Mouse (Mus musculus): Measurements from ENCODE around the gene Ocrl. TPM values are rescaled to one million over a fixed set of nuclear protein-coding genes. Genes with fewer than 3 reads are reported as not detected.
A peak's percentile ranks its signal among the peaks of the same experiment; 100 is the strongest.

Gene Ocrl
- 16.4 and 20.0 TPM in 2 replicates for polyA plus RNA-seq (2016; fragmentation: Nextera tagmentation; extraction: Ambion mirVana)

DNA sequence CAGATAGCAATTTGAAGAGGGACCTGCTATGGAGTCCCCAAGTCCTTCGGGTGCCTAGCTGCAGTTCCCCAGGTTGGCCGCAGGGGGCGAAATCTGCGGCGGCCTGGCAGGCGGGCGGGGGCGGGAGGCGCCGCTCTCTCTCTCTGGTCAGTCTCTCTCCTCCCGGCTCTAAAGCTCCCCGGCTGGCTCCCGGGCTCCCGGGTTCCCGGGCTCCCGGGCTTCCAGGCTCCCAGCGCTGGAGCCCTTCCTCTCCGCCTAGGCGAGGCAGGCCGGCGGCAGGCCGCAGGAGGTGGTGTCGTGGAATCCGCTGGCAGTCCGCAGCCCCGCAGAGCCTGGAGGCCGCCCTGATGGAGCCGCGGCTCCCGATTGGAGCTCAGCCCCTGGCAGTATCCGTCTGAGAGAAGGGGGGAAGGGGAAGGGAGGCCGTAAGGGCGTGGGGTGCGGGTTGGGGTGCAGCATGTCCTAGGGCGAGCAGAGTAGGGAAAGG is at the start of gene Ocrl:
Ocrl (plus strand) TSS at position 82 of the 487 bp plus-strand sequence.
- Histone ChIP-seq H3K9me3 (replicated peaks) (no peaks in the 10 kb centered on the region), H3K27me3 (ENCODE audit: low read depth, poor library complexity, severe bottlenecking) (no peaks in the 10 kb centered on the region), H3K27ac (replicated peaks) (peak within 1 kb of the TSS; percentile 95), H3K36me3 (no peaks in the 10 kb centered on the region), H3K4me3 (peak within 1 kb of the TSS; percentile 71), H3K4me1 (peaks cover 7% of the 10 kb centered on the region; the same call in 1 of the 2 replicates)
- DNase-seq (ENCODE audit: low spot score), result peak; percentile 77
- WGBS, result 16% methylated on average over 32 of the region's 35 CpGs

DNA sequence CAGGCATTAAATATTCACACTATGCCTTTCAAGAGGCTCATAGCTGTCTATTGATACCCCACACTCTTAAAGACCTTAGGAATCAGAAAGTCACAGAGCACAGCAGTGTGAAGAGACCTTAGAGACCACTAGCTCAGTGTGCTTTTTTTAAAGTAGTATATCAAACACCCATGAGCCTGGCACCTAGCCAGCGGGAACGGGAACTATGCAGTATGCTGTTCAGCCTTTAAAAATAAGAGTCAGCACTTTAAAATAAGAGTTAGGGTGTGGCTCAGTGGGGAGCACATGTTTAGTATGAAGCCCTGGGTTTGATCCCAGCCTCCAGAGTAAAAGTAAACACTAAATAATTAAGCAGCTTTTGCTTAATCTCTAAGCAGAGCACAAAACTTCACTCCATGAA is 32.1 kb upstream of the Ocrl start:
- Histone ChIP-seq H3K36me3 (no peaks in the 10 kb centered on the region), H3K4me3 (no peak overlapping the region), H3K27ac (replicated peaks) (no peak overlapping the region), H3K27me3 (ENCODE audit: low read depth, poor library complexity, severe bottlenecking) (no peaks in the 10 kb centered on the region), H3K4me1 (no peaks in the 10 kb centered on the region), H3K9me3 (replicated peaks) (no peaks in the 10 kb centered on the region)
- no peak for DNase-seq (ENCODE audit: low spot score)
- 79% methylated on average over 2 of the region's 2 CpGs for WGBS

GRCm38 (mm10) chrX:47882813-47883212 is 29.4 kb upstream of the Ocrl start:
- Histone ChIP-seq H3K9me3 (replicated peaks) (no peaks in the 10 kb centered on the region), H3K36me3 (no peaks in the 10 kb centered on the region), H3K4me3 (no peak overlapping the region), H3K27me3 (ENCODE audit: low read depth, poor library complexity, severe bottlenecking) (no peaks in the 10 kb centered on the region), H3K27ac (replicated peaks) (no peak overlapping the region), H3K4me1 (no peaks in the 10 kb centered on the region)
- DNase-seq (ENCODE audit: low spot score), result no peak
- WGBS, result 75% methylated on average over 6 of the region's 6 CpGs

DNA sequence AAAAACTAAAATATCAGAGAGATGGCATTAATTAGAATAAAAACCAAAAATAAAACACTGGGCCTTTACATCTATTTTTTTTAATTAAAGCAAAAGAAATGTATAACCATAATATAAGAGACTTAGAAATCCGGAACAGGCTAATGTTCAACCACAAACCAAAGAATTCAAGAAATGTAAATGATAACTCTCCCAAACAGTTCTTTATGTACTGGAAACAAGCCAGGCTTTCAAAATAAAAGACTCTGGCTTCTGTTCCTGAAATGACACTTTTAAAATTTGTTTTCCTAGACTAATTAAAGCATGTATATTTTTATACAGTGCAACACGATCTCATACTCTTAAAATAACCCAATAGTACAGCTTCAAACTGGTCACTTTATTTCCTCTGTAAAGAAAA is 24.8 kb upstream of the Ocrl start:
- DNase-seq (ENCODE audit: low spot score), result no peak
- Histone ChIP-seq H3K36me3 (no peaks in the 10 kb centered on the region), H3K4me1 (no peaks in the 10 kb centered on the region), H3K27ac (replicated peaks) (no peak overlapping the region), H3K9me3 (replicated peaks) (no peaks in the 10 kb centered on the region), H3K27me3 (ENCODE audit: low read depth, poor library complexity, severe bottlenecking) (0 out of 2 replicates have a peak, but pooled peaks cover under 1% of the 10 kb centered on the region), H3K4me3 (no peak overlapping the region)
- WGBS, result 81% methylated on average over 2 of the region's 2 CpGs

DNA sequence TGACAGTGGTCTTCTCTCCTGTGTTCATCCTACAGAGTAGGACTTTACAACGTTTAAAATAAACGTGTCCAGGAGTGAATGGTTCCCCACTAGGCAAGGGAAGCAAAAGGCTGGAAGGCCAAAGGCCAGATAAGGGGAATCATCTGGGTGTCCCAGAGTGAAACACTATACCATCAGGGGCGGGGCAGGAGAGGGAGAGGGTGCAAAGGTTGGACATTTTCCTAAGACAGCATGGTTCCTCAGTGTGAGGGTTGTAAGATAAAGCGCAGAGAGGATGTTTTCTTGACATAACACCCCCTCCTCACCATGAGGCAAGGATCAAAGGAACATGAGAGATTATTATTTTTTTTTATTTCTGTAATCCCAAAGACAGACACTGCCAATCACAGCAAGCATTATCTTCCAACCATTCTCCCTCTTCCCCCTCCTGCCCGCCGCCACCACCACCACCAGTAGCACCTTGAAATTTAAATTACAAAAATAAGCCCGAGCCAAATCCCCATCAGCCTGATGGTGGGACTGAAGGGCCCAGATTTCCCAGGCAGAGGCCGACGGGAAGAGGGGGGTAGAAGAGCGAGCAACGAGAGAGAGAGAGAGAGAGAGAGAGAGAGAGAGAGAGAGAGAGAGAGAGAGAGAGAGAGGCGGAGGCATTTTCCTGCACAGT is 20.8 kb upstream of the Ocrl start:
- Histone ChIP-seq H3K27me3 (ENCODE audit: low read depth, poor library complexity, severe bottlenecking) (0 out of 2 replicates have a peak, but pooled peaks cover 9% of the 10 kb centered on the region), H3K9me3 (replicated peaks) (no peaks in the 10 kb centered on the region), H3K4me1 (no peaks in the 10 kb centered on the region), H3K4me3 (peak overlapping the region; percentile 68), H3K27ac (replicated peaks) (peak overlapping the region; percentile 84), H3K36me3 (no peaks in the 10 kb centered on the region)
- peak; percentile 14 for DNase-seq (ENCODE audit: low spot score)
- WGBS, result 16% methylated on average over 12 of the region's 12 CpGs

DNA sequence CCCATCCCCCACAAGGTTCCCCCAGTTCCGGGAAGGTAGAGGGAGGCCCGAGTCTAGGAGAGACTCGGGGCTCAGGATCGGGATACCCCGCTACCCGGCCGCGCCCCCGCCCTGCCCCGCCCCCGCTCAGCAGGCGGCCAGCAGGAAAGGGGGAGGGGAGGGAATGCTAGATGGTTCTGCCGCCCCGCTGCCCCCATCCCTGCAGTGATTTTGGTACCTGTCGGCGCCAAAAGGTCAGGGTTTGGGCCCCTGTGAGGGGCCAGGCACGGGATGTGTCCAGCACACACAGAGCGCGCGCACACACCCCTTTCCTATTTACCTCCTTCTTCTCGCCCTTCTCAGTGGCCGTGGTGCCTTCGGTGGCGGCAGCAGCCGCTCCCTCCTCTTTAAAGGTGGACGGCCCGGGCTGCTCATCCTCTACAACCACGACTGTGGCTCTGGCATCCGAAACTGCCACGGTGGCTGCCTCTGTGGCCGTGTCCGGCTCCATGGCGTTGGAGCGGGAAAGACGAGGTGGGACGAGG is 20.2 kb upstream of the Ocrl start:
- DNase-seq (ENCODE audit: low spot score), result peak; percentile 34
- Histone ChIP-seq H3K27me3 (ENCODE audit: low read depth, poor library complexity, severe bottlenecking) (0 out of 2 replicates have a peak, but pooled peaks cover 9% of the 10 kb centered on the region), H3K27ac (replicated peaks) (peak overlapping the region; percentile 84), H3K36me3 (no peaks in the 10 kb centered on the region), H3K4me1 (no peaks in the 10 kb centered on the region), H3K4me3 (peak overlapping the region; percentile 68), H3K9me3 (replicated peaks) (no peaks in the 10 kb centered on the region)
- WGBS, result 20% methylated on average over 25 of the region's 36 CpGs

- no peak for DNase-seq (ENCODE audit: low spot score)
- Histone ChIP-seq H3K4me1 (no peaks in the 10 kb centered on the region), H3K36me3 (no peaks in the 10 kb centered on the region), H3K27me3 (ENCODE audit: low read depth, poor library complexity, severe bottlenecking) (0 out of 2 replicates have a peak, but pooled peaks cover 9% of the 10 kb centered on the region), H3K27ac (replicated peaks) (peak within 1 kb of the TSS; percentile 84), H3K4me3 (peak within 1 kb of the TSS; percentile 68), H3K9me3 (replicated peaks) (no peaks in the 10 kb centered on the region)
- WGBS, result 22% methylated on average over 15 of the region's 17 CpGs
Measured at GRCm38 (mm10) chrX:47892431-47893024, 19.7 kb upstream of the Ocrl start, which contains the start of gene Smarca1. TSS of gene Smarca1 (minus strand) at chrX:47892974.

DNA sequence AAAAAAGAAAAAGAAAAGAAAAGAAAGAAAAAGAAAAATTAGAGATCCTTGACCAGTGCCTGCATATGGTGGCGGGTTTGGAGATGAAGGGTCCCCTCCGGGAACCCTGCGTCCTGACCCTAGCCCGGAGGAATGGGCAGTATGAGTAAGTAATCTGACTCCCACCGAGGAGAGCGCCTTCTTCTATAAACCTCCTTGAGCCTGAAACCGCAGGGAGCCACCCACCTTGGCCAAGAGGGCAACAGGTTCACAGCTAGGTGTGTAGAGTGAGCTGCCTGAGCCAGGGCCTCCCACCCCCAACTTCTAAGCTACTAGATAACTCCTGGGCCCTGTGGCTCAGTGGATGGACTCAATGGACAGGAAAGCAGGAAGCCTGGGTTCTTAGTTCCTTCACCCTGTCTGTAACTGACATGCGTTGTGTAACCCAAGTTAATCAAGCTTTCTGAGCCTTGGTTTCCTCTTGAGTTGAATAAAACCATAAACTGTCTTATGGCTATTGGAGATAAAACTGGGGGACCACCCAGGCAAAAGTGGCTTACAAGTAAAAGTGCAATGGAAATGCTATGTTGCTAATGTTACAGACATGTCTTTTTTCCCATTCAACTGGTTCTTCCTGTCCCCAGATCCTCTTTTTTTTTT is 836 bp downstream of the Ocrl start:
- Histone ChIP-seq H3K4me1 (peaks cover 7% of the 10 kb centered on the region; the same call in 1 of the 2 replicates), H3K27me3 (ENCODE audit: low read depth, poor library complexity, severe bottlenecking) (no peaks in the 10 kb centered on the region), H3K36me3 (no peaks in the 10 kb centered on the region), H3K27ac (replicated peaks) (peak overlapping the region; percentile 95; the same call in 1 of the 2 replicates), H3K4me3 (peak overlapping the region; percentile 71), H3K9me3 (replicated peaks) (no peaks in the 10 kb centered on the region)
- WGBS, result 32% methylated on average over 8 of the region's 8 CpGs
- peak; percentile 15 for DNase-seq (ENCODE audit: low spot score)

GRCm38 (mm10) chrX:47913543-47913938 is 1.4 kb downstream of the Ocrl start:
- no peaks in the 10 kb centered on the region for H3K27me3 ChIP-seq (ENCODE audit: low read depth, poor library complexity, severe bottlenecking)
- peak overlapping the region; percentile 71; the same call in 1 of the 2 replicates for H3K4me3 ChIP-seq
- no peaks in the 10 kb centered on the region for H3K9me3 ChIP-seq (replicated peaks)
- DNase-seq (ENCODE audit: low spot score), result no peak
- no peaks in the 10 kb centered on the region for H3K36me3 ChIP-seq
- peaks cover 7% of the 10 kb centered on the region; the same call in 1 of the 2 replicates for H3K4me1 ChIP-seq
- WGBS, result 86% methylated on average over 7 of the region's 7 CpGs
- H3K27ac ChIP-seq (replicated peaks), result no peak overlapping the region

GRCm38 (mm10) chrX:47916831-47917230 is 4.6 kb downstream of the Ocrl start:
- WGBS, result 86% methylated on average over 1 of the region's 1 CpGs
- no peak overlapping the region for H3K27ac ChIP-seq (replicated peaks)
- H3K4me3 ChIP-seq, result no peak overlapping the region
- peaks cover 7% of the 10 kb centered on the region; the same call in 1 of the 2 replicates for H3K4me1 ChIP-seq
- no peak for DNase-seq (ENCODE audit: low spot score)
- no peaks in the 10 kb centered on the region for H3K9me3 ChIP-seq (replicated peaks)
- H3K36me3 ChIP-seq, result no peaks in the 10 kb centered on the region
- H3K27me3 ChIP-seq (ENCODE audit: low read depth, poor library complexity, severe bottlenecking), result no peaks in the 10 kb centered on the region

DNA sequence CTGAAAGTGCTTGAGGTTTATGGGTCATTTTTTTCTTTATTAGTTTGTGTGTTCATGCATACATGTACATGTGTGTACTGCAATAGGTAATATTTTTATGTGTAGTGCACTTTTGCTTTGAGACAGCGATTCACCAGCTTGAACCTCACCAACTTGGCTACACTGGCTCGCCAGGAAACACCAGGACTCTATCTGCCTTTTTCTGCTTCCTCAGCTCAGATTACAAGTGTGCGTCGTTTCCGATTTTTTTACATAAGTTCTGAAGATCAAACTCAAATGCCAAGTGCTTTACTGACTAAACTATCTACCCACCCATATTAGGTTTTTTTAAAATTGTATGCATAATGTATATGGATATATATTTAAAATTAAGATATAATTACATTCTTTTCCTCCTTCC is 8.4 kb downstream of the Ocrl start:
- 86% methylated on average over 5 of the region's 5 CpGs for WGBS
- Histone ChIP-seq H3K27me3 (ENCODE audit: low read depth, poor library complexity, severe bottlenecking) (no peaks in the 10 kb centered on the region), H3K36me3 (no peaks in the 10 kb centered on the region), H3K27ac (replicated peaks) (no peak overlapping the region), H3K4me3 (no peak overlapping the region), H3K9me3 (replicated peaks) (no peaks in the 10 kb centered on the region), H3K4me1 (no peaks in the 10 kb centered on the region)
- no peak for DNase-seq (ENCODE audit: low spot score)

GRCm38 (mm10) chrX:47927981-47928380 is 15.8 kb downstream of the Ocrl start:
- DNase-seq (ENCODE audit: low spot score), result no peak
- H3K27me3 ChIP-seq (ENCODE audit: low read depth, poor library complexity, severe bottlenecking), result no peaks in the 10 kb centered on the region
- no peak overlapping the region for H3K4me3 ChIP-seq
- no peaks in the 10 kb centered on the region for H3K9me3 ChIP-seq (replicated peaks)
- peaks cover 34% of the 10 kb centered on the region for H3K36me3 ChIP-seq
- 80% methylated on average over 3 of the region's 3 CpGs for WGBS
- no peak overlapping the region for H3K27ac ChIP-seq (replicated peaks)
- no peaks in the 10 kb centered on the region for H3K4me1 ChIP-seq

Measured in midbrain, embryonic 10.5 days (tissue).